Mouse (Mus musculus) hindbrain, postnatal 0 days (tissue): ENCODE data around the gene Taf6l. TPM values are rescaled to one million over a fixed set of nuclear protein-coding genes. Genes with fewer than 3 reads are reported as not detected.

Source experiments
- ATAC-seq: fragments of 200-750 bp; cut with Nextera tagmentation; 2 replicates; pipeline ENCODE4 v1.8.0; 2017; ENCODE audit warnings: mild to moderate bottlenecking, moderate TSS enrichment, moderate library complexity
- DNase-seq: peaks from one replicate; pipeline ENCODE4 v3.0.0-alpha.2; 2015; ENCODE audit warnings: low spot score
- H3K27ac ChIP-seq: fragments of 300-500 bp; sonication (generic); 2 replicates; pipeline ENCODE4 v1.5.1; 2014; ENCODE audit warnings: mild to moderate bottlenecking
- H3K27me3 ChIP-seq: fragments of 300-500 bp; sonication (generic); 2 replicates; pipeline ENCODE4 v1.6.1; 2014; ENCODE audit warnings: low read length, mixed read lengths; ENCODE audit not compliant: insufficient read depth
- H3K36me3 ChIP-seq: fragments of 300-500 bp; sonication (generic); 2 replicates; pipeline ENCODE4 v1.6.1; 2014; ENCODE audit warnings: low read length, mixed read lengths; ENCODE audit not compliant: insufficient read depth
- H3K4me1 ChIP-seq: fragments of 300-500 bp; sonication (generic); 2 replicates; pipeline ENCODE4 v1.6.1; 2014; ENCODE audit warnings: antibody characterized with exemption, low read length, mixed read lengths; ENCODE audit not compliant: insufficient read depth
- H3K4me2 ChIP-seq: fragments of 300-500 bp; sonication (generic); 2 replicates; pipeline ENCODE4 v1.6.1; 2014; ENCODE audit warnings: low read depth, mild to moderate bottlenecking, low read length, moderate library complexity, mixed read lengths
- H3K4me3 ChIP-seq: fragments of 300-500 bp; sonication (generic); 2 replicates; pipeline ENCODE4 v1.5.1; 2014; ENCODE audit warnings: low read length
- H3K9ac ChIP-seq: fragments of 300-500 bp; sonication (generic); replicated peaks from 2 replicates; pipeline ENCODE4 v1.6.1; 2014; ENCODE audit warnings: mild to moderate bottlenecking, low read length, moderate library complexity, mixed read lengths
- H3K9me3 ChIP-seq: fragments of 300-500 bp; sonication (generic); 2 replicates; pipeline ENCODE4 v1.6.1; 2016; ENCODE audit warnings: low read length, mixed read lengths
- CTCF ChIP-seq: IDR thresholded peaks from 2 replicates; pipeline ENCODE4 v1.5.1; 2016; ENCODE audit warnings: antibody characterized with exemption, control low read depth, low read depth
- WGBS: fragments of 180-500 bp; shearing (Covaris S2); extraction: QIAGEN DNeasy Blood & Tissue Kit; methylation state at CpG from one replicate; pipeline ENCODE4 v1.1.7; 2014; 5-methylcytosine and 5-hydroxymethylcytosine counted together
- polyA plus RNA-seq: library from polyadenylated mRNA; unstranded; fragments of >200 nt; fragmentation: Nextera tagmentation; extraction: Ambion mirVana; gene quantifications from 2 replicates; pipeline ENCODE4 v1.2.1, GENCODE M21; 2015
- total RNA-seq: library from RNA; depleted of rRNA; stranded (reverse); fragments of >200 nt; gene quantifications from 2 replicates; pipeline ENCODE4 v1.2.3, GENCODE M21; 2014

The Taf6l gene
- total and polyA plus RNA-seq, 2 experiments from 2014 or later: 23.3 to 38.9 TPM

DNA sequence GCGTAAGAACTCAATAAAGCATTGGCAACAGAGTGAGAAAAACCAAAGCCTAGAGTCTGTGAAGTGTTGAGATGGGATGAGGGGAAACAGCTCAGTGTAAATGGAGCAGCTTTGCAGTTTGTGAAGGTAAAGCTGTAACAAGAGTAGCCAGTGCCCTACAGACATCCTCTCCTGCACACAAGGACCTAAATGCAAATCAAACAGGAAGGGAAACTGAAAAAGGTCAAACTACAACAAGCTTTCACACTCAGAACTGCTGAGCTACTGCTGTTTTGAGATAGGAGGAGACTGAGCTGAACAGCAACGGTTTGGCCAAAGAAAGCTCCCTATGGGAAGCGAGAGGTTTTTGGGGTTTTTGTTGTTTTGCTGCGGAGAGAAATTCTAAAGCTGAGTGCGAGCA is 20.6 kb upstream of the Taf6l start:
- peaks cover 13% of the 10 kb centered on the region; the same call in 1 of the 2 replicates for H3K36me3 ChIP-seq
- DNase-seq: no peak
- no peaks in the 10 kb centered on the region for H3K4me1 ChIP-seq
- no peaks in the 10 kb centered on the region for H3K27me3 ChIP-seq
- TF ChIP-seq CTCF: no peak
- H3K9ac ChIP-seq: no peak overlapping the region
- ATAC-seq: no peak
- H3K27ac ChIP-seq: no peak overlapping the region
- WGBS: 93% methylated on average over 5 of the region's 5 CpGs
- no peak overlapping the region for H3K4me2 ChIP-seq
- no peaks in the 10 kb centered on the region for H3K9me3 ChIP-seq
- no peak overlapping the region for H3K4me3 ChIP-seq

DNA sequence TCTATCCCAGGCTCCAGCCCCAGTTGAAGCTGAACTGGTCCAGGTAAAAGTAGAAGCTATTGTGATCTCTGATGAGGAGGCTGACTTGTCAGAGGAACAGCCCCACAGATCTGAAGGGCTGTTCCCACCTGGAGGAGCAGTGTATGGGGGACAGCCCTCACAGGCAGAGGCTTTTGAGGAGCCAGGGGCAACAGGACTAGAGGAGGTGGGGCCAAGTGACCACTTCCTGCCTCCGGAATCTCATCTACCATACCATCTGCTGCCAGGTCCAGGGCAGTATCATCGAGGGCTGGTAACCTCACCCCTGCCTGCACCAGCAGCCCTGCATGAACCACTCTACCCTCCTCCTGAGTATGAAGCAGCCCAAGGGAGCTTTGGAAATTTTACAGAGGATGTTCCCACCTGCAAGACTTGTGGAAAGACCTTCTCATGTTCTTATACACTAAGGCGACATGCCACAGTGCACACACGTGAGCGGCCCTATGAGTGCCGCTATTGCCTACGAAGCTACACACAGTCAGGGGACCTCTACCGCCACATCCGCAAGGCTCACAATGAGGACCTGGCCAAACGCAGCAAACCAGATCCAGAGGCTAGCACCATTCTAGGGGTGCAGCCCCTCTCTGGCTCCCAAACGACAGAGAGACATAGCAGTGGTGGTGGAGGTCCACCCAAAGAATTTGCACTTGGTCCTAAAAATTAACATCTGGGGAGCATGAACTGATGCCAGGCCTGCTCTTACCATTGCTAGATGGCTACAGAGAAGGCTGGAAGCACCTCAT is 17.9 kb upstream of the Taf6l start:
- Histone ChIP-seq H3K9ac (no peak overlapping the region), H3K36me3 (no peaks in the 10 kb centered on the region; the same call in 1 of the 2 replicates), H3K4me2 (no peak overlapping the region), H3K27me3 (no peaks in the 10 kb centered on the region), H3K4me1 (no peaks in the 10 kb centered on the region), H3K4me3 (no peak overlapping the region), H3K9me3 (no peaks in the 10 kb centered on the region), H3K27ac (no peak overlapping the region)
- DNase-seq (no peak), ATAC-seq (no peak)
- no peak for TF ChIP-seq CTCF
- WGBS: 92% methylated on average over 11 of the region's 11 CpGs

DNA sequence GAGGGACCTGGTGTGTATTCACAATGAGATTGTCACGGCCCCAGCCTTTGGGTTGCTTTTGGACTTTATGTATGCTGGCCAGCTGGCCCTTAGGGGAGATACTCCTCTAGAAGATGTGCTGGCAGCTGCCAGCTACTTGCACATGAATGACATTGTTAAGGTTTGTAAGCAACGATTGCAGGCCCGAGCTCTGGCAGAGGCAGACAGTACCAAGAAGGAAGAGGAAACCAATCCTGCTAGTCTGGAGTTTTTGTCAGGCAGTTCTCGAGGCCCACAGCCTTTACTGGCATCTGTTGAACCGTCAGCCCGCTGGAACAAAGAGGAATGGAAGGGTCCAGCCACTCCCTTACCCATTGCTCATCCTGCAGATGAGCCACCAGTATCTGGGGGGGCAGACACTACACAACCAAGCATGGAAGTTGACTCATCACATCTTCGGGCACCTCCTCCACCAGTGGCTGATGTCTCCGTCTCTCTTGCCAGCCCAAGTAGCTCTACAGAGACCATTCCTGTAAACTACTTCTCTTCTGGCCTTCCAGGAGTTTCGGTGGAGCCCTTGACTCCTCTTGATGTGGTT is 17.1 kb upstream of the Taf6l start:
- no peak for DNase-seq
- WGBS: 86% methylated on average over 9 of the region's 9 CpGs
- Histone ChIP-seq H3K4me2 (peak overlapping the region; percentile 74), H3K36me3 (no peaks in the 10 kb centered on the region; the same call in 1 of the 2 replicates), H3K9me3 (no peaks in the 10 kb centered on the region), H3K9ac (0 out of 2 replicates have a peak overlapping the region, but pooled peaks have one; percentile 49), H3K27me3 (no peaks in the 10 kb centered on the region), H3K4me1 (no peaks in the 10 kb centered on the region), H3K27ac (peak overlapping the region; percentile 84), H3K4me3 (peak overlapping the region; percentile 53)
- no peak for TF ChIP-seq CTCF
- no peak for ATAC-seq

DNA sequence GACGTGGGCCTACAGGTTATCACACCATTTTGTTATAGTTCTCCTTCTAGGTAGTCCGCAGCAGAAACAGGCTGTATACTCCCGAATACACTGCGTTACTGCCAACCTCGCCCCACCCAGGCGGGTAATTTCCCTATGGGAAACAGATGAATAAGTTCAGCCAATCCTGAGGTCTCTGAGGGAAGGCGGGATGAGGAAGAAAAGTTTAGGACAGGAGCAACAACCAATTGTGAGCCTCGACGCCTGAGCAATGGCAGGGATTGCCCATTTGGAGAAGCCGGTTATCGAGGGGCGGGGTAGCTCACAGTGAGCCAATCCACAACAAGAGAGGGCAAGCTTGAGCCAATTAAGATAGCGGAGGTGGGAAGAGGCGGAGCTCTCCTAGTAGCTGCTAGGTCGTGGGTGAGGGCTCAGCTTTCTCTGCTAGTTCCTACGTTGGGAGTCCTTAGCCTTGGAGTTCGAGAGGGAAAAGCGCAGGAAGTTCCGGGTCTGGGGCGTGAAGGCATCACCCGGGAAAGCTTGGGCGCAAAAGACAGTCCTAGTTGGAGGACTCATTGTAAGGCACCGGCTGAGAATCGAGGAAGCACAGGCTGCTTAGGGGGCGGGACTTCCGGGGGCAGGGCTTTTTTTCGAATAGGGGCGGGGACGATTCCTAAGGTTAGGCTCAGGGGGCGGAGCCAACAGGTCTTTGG is 16.1 kb upstream of the Taf6l start, which contains the start of gene Zbtb3:
Gene Zbtb3 (plus strand): TSS at position 426 of the 692 bp plus-strand sequence.
- ATAC-seq: peak; percentile 98
- H3K27ac ChIP-seq: peak within 1 kb of the TSS; percentile 84
- no peak for TF ChIP-seq CTCF
- peak within 1 kb of the TSS; percentile 53 for H3K4me3 ChIP-seq
- WGBS: under 1% methylated on average over 30 of the region's 30 CpGs
- peaks cover 3% of the 10 kb centered on the region; the same call in 1 of the 2 replicates for H3K4me1 ChIP-seq
- peak; percentile 98 for DNase-seq
- H3K27me3 ChIP-seq: no peaks in the 10 kb centered on the region
- H3K9me3 ChIP-seq: no peaks in the 10 kb centered on the region
- H3K36me3 ChIP-seq: no peaks in the 10 kb centered on the region; the same call in 1 of the 2 replicates
- H3K4me2 ChIP-seq: peak within 1 kb of the TSS; percentile 74
- H3K9ac ChIP-seq: peak within 1 kb of the TSS; percentile 49

DNA sequence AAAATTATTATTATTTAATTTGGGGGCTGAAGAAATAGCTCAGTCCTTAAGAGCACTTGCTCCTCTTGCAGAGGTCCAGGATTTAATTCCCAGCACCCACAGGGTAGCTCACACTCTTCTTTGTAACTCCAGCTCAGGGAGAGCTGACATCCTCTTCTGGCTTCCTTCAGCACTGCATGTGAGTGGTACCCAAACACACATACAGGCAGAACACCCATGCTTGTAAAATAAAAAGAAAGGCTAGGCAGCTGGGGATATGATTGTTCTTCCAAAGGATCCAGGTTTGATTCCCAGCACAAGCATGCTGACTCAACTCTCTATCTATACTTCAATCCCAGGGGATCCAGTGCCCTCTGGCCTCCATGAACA is 12.7 kb upstream of the Taf6l start:
- Histone ChIP-seq H3K36me3 (peaks cover 18% of the 10 kb centered on the region), H3K9me3 (no peaks in the 10 kb centered on the region), H3K4me3 (0 out of 2 replicates have a peak overlapping the region, but pooled peaks have one; percentile 81), H3K27ac (no peak overlapping the region), H3K4me2 (peak overlapping the region; percentile 76), H3K9ac (no peak overlapping the region), H3K27me3 (no peaks in the 10 kb centered on the region), H3K4me1 (peaks cover 3% of the 10 kb centered on the region; the same call in 1 of the 2 replicates)
- DNase-seq (no peak), ATAC-seq (no peak)
- TF ChIP-seq CTCF: 0 out of 2 replicates have a peak, but pooled peaks have one; percentile 5

DNA sequence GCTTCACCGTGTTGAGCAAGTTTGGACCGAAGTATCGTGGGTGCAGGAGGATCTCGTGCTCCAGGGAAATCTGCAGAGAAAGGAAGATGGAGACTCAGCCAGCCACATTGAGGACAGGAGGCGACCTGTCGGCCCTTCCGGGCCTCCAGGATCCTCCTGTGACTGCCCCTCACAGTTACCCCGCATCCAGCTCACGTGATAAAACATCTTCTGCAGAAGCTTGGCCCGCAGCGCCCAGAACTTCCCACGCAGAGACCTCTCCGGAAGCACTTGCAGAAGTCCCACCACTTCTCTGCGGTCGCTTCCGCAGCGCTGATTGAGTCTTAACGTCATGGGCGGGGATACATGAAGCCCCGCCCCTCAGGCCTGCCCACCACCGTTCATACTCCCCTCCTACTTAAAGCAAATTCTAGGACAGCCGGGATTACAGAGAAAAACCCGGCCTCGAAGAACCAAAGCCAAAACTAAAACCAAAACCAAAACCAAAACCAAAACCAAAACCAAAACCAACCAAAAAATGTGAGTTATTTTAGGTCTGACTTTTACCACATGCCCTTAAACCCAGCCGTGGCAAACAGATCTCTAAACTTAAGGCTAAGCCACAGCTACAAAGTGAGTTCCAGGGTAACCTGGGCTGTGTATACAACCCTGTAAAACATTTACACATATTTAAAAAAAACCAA is 12.2 kb upstream of the Taf6l start, which contains the start of gene Polr2g:
Gene Polr2g (minus strand): TSS at position 314 of the 683 bp plus-strand sequence.
- H3K36me3 ChIP-seq: peaks cover 23% of the 10 kb centered on the region
- DNase-seq (peak; percentile 96), ATAC-seq (peak; percentile 73)
- TF ChIP-seq CTCF: no peak
- H3K4me3 ChIP-seq: peak within 1 kb of the TSS; percentile 81
- WGBS: 2% methylated on average over 25 of the region's 25 CpGs
- H3K27me3 ChIP-seq: no peaks in the 10 kb centered on the region
- peaks cover 3% of the 10 kb centered on the region; the same call in 1 of the 2 replicates for H3K4me1 ChIP-seq
- H3K9me3 ChIP-seq: no peaks in the 10 kb centered on the region
- H3K4me2 ChIP-seq: peak within 1 kb of the TSS; percentile 76
- H3K9ac ChIP-seq: peak within 1 kb of the TSS; percentile 77
- peak within 1 kb of the TSS; percentile 76 for H3K27ac ChIP-seq
